Mouse (Mus musculus) liver, adult 2 months (tissue): ENCODE data around the gene Bcdin3d. TPM values are rescaled to one million over a fixed set of nuclear protein-coding genes. Genes with fewer than 3 reads are reported as not detected.

Source experiments
- DNase-seq: peaks from one replicate; pipeline ENCODE4 v3.0.0-alpha.2; 2011; ENCODE audit warnings: low read depth, low spot score; ENCODE audit errors: extremely low read depth
- H3K27ac ChIP-seq: fragments of 200-500 bp; replicated peaks from 2 replicates; pipeline ENCODE4 v1.5.1; 2012; ENCODE audit warnings: low read depth, mild to moderate bottlenecking, control low read depth, inconsistent platforms, low read length; ENCODE audit not compliant: insufficient read depth
- H3K27me3 ChIP-seq: fragments of 200-500 bp; 2 replicates; pipeline ENCODE4 v1.6.1; 2012; ENCODE audit warnings: mild to moderate bottlenecking, moderate library complexity, low read length, inconsistent platforms; ENCODE audit not compliant: control insufficient read depth, insufficient read depth
- H3K36me3 ChIP-seq: fragments of 200-500 bp; 2 replicates; pipeline ENCODE4 v1.6.1; 2012; ENCODE audit warnings: low read length, inconsistent platforms; ENCODE audit not compliant: control insufficient read depth, insufficient read depth
- H3K4me1 ChIP-seq: fragments of 200-500 bp; 2 replicates; pipeline ENCODE4 v1.6.1; 2011; ENCODE audit warnings: low read length; ENCODE audit not compliant: control insufficient read depth, insufficient read depth
- H3K4me3 ChIP-seq: fragments of 200-500 bp; 2 replicates; pipeline ENCODE4 v1.5.1; 2011; ENCODE audit warnings: low read depth, mild to moderate bottlenecking, control low read depth, low read length, moderate library complexity; ENCODE audit not compliant: insufficient read depth
- H3K79me2 ChIP-seq: fragments of 200-500 bp; 2 replicates; pipeline ENCODE4 v1.6.1; 2012; ENCODE audit warnings: inconsistent platforms, mild to moderate bottlenecking, low read length, moderate library complexity; ENCODE audit not compliant: control insufficient read depth, insufficient read depth
- H3K9ac ChIP-seq: fragments of 200-500 bp; 2 replicates; pipeline ENCODE4 v1.6.1; 2012; ENCODE audit warnings: low read depth, mild to moderate bottlenecking, control low read depth, inconsistent platforms, low read length
- CTCF ChIP-seq: fragments of 200-500 bp; IDR thresholded peaks from 2 replicates; pipeline ENCODE4 v1.5.1; 2011; ENCODE audit warnings: low read depth, low read length, control low read depth
- POLR2A ChIP-seq: fragments of 200-500 bp; IDR thresholded peaks from 2 replicates; pipeline ENCODE4 v1.6.1; 2011; ENCODE audit warnings: low read length, control low read depth; ENCODE audit not compliant: insufficient read depth; ENCODE audit errors: extremely low read depth
- WGBS: fragments of 180-500 bp; shearing (Covaris S2); methylation state at CpG from one replicate; pipeline ENCODE4 v1.1.7; 2018; 5-methylcytosine and 5-hydroxymethylcytosine counted together
- polyA plus RNA-seq: library from polyadenylated mRNA; depleted of rRNA; stranded (reverse); fragments of >200 nt; gene quantifications from 2 replicates; pipeline ENCODE4 v1.2.3, GENCODE M21; 2012
- total RNA-seq: library from RNA; depleted of rRNA; stranded (reverse); fragments of >200 nt; gene quantifications from 2 replicates; pipeline ENCODE4 v1.2.3, GENCODE M21; 2014

The Bcdin3d gene
- total and polyA plus RNA-seq, 2 experiments: 3.1 to 3.2 TPM

DNA sequence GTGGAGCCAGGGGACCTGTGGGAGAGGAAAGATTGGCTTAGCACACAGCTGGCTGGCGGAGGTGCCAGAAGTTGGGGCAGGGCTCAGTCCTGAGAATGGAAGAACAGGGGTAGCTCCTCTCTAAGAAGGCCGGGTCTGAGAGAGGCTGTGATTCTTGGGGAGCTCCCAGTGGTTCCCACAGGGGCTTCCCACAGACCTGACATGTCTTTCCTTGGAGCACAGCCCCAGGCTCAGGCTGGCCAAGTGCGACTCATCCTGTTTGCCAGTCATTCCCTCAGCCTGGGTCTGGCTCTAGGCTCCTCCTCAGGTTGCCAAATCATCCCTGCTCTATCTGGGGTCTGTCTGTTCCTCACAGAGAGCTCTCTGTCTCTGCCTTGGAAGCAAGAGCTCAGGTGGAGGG, 36.1 kb upstream of the Bcdin3d start:
- TF ChIP-seq CTCF: no peak
- no peak for TF ChIP-seq POLR2A
- no peaks in the 10 kb centered on the region for H3K36me3 ChIP-seq
- H3K4me1 ChIP-seq: no peaks in the 10 kb centered on the region
- no peak for DNase-seq
- H3K79me2 ChIP-seq: no peaks in the 10 kb centered on the region
- no peak overlapping the region for H3K9ac ChIP-seq
- WGBS: 80% methylated on average over 3 of the region's 3 CpGs
- no peak overlapping the region for H3K27ac ChIP-seq
- no peaks in the 10 kb centered on the region for H3K27me3 ChIP-seq
- no peak overlapping the region for H3K4me3 ChIP-seq

DNA sequence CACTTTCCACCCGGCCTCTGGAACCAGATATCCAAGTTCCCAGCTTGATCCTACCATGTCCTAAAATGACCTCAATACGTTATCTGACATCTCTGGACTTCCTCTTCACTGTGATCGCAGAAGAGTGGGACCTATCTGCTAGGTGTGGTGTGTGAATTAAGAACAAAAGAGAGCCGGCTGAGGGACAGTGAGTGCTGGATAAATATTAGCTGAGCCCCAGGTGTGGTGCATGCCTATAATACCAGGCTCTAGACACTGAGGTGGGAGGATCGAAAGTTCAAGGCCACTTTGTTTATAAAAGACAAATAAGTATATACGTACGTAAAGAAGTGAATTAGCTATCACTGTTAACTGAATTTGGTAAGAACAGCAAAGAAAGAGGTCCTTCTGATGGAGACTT, 35.3 kb upstream of the Bcdin3d start:
- no peak overlapping the region for H3K4me3 ChIP-seq
- H3K9ac ChIP-seq: no peak overlapping the region
- no peak for DNase-seq
- no peak overlapping the region for H3K27ac ChIP-seq
- no peaks in the 10 kb centered on the region for H3K27me3 ChIP-seq
- WGBS: 40% methylated on average over 7 of the region's 7 CpGs
- TF ChIP-seq CTCF (no peak), POLR2A (no peak)
- no peaks in the 10 kb centered on the region for H3K79me2 ChIP-seq
- H3K36me3 ChIP-seq: no peaks in the 10 kb centered on the region
- no peaks in the 10 kb centered on the region for H3K4me1 ChIP-seq

DNA sequence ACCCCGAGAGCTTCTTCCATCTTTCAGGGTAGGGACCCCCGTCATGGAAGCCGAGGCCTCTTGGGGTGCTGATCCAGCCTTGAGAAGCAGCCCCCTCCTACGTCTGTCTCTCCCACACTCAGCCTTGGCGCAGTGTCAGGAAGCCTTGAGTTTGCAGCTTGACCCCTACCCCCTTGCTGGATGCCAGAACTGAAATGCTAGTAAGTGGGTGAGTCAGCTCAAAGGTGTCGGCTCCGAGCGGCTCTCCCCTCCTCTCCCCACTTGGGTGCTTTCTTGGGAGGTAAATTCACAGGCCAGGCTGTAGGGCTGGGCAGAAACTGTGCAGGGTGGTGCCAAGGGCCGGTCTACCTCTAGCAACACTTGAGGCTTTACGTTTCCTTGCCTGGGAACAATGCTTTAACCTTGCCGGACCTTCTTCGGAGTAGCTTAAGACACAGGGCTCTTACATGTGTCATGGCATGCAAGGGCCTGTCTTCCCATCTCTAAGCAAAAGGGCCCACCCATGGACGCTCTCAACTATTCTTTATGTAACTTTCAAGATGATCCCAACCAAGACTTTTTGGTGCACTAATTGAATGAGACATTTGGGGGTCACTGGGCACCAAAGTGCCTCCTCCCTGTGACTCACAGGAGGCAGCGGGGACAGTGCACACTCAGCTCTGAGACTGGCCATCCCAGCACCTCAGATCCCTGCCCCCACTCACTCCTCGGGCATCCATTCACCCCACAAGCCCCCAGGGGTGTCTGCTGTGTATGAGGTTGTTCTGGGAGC, 31.0 kb upstream of the Bcdin3d start:
- Histone ChIP-seq H3K79me2 (no peaks in the 10 kb centered on the region), H3K36me3 (no peaks in the 10 kb centered on the region), H3K4me3 (no peak overlapping the region), H3K4me1 (no peaks in the 10 kb centered on the region; the same call in 1 of the 2 replicates), H3K27ac (no peak overlapping the region), H3K27me3 (no peaks in the 10 kb centered on the region), H3K9ac (no peak overlapping the region)
- 81% methylated on average over 15 of the region's 15 CpGs for WGBS
- no peak for TF ChIP-seq POLR2A
- no peak for TF ChIP-seq CTCF
- no peak for DNase-seq

DNA sequence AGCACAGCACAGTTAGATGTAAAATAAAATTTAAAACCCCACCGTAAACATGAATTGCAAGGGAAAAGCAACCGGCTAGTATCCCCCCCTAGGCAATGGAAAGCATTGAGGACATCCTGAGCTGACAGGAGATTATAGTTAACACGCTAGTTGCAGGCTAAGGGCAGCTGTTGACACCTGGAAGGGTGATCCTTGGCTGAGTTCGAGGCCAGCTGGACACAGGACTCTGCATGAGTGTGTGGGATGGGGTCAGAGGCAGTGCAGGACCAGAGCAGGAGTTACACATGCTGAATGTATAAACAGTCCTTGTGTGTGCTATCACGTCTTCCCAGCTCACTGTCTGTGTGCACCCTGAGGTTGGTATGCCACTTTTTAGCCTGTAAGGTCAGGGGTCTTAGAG, 28.7 kb upstream of the Bcdin3d start:
- Histone ChIP-seq H3K4me3 (no peak overlapping the region), H3K4me1 (no peaks in the 10 kb centered on the region; the same call in 1 of the 2 replicates), H3K9ac (no peak overlapping the region), H3K36me3 (no peaks in the 10 kb centered on the region), H3K27ac (no peak overlapping the region), H3K79me2 (no peaks in the 10 kb centered on the region), H3K27me3 (no peaks in the 10 kb centered on the region)
- WGBS: 77% methylated on average over 5 of the region's 5 CpGs
- TF ChIP-seq CTCF (no peak), POLR2A (no peak)
- no peak for DNase-seq

DNA sequence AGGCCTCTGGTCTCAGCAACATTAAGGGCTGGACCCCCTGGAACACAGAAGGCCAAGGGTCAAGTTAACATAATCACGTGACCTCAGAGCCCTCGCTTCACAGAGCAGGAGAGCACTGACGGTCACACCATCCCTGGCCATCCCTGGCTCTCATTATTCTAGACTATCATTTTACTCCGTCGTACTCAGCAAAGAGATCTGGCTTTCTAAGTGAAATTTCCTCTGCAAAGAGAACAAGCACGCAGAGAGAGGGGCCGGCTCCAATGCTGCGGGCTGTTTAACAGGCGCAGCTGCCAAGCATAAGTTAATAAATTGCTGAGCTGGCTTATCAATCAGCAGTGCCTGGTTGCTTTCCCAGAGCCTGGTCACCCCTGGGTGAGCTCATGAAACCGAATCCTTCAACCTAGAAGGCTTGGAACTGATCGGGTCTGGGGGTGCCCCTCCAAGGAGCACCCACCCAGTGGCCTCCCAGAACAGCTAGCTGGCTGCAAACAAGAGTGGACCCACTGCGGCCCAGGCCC, 27.8 kb upstream of the Bcdin3d start:
- Histone ChIP-seq H3K36me3 (no peaks in the 10 kb centered on the region), H3K4me1 (no peaks in the 10 kb centered on the region; the same call in 1 of the 2 replicates), H3K4me3 (no peak overlapping the region), H3K79me2 (no peaks in the 10 kb centered on the region), H3K27ac (no peak overlapping the region), H3K9ac (no peak overlapping the region), H3K27me3 (no peaks in the 10 kb centered on the region)
- peak; percentile 21 for DNase-seq
- no peak for TF ChIP-seq CTCF
- TF ChIP-seq POLR2A: no peak
- 22% methylated on average over 12 of the region's 12 CpGs for WGBS
